In genomic region chr13:14074371-14074770, GRCm38 (mm10) we compare ENCODE assay signal across 24 mouse cellular contexts. TPM values are rescaled to one million over a fixed set of nuclear protein-coding genes. Genes with fewer than 3 reads are reported as not detected.
DNase-seq lines count a peak whose midpoint lies in the region; ATAC-seq and TF ChIP-seq lines count a peak whose summit lies in the region.
"Had no signal": no experiment of that assay in that cellular context is flagged by ENCODE, and none has a peak within 500 bp of the region (broad histone marks: within the 10 kb centered on the region; RNA-seq: fewer than 3 reads in every experiment).

No protein-coding gene starts in this region.

- TF ChIP-seq EP300 in MEL (IDR thresholded peaks at IDR 0.05; ENCODE audit: low read depth in 1 of 2, low read length in 2 of 2) = peak in 1 of 2 experiments; percentile 39; a peak in 1 of 4 replicates

- H3K9ac ChIP-seq in liver, embryonic 12.5 days = no peak overlapping the region
- no peak overlapping the region for H3K9ac ChIP-seq in liver, embryonic 11.5 days (ENCODE audit: low read depth, low read length)
- H3K9ac ChIP-seq in MEL (ENCODE audit: control insufficient read depth, low read depth, low read length, poor library complexity, severe bottlenecking) = peak overlapping the region; percentile 18; the same call in 1 of the 2 replicates
- H3K9ac ChIP-seq: forebrain, embryonic 13.5 days; forebrain, postnatal 0 days; heart, embryonic 13.5 days; hindbrain, embryonic 12.5 days; hindbrain, embryonic 15.5 days had no signal

- WGBS in liver, embryonic 12.5 days (ENCODE audit: insufficient replicate concordance) = 100% methylated on average over 1 of the region's 1 CpGs
- 88% methylated on average over 1 of the region's 1 CpGs for WGBS in liver, embryonic 11.5 days
- 95% methylated on average over 1 of the region's 1 CpGs for WGBS in thymus, adult 2 months

- H3K36me3 ChIP-seq in liver, embryonic 12.5 days = peaks cover under 1% of the 10 kb centered on the region; the same call in 1 of the 2 replicates
- no peaks in the 10 kb centered on the region for H3K36me3 ChIP-seq in liver, embryonic 11.5 days (ENCODE audit: control insufficient read depth, insufficient read depth, low read length)
- peaks cover 12 to 23% of the 10 kb centered on the region in 2 experiments for H3K36me3 ChIP-seq in MEL (ENCODE audit: control insufficient read depth in 1 of 2, insufficient read depth in 2 of 2, low read length in 2 of 2)
- H3K36me3 ChIP-seq in thymus, adult 2 months (ENCODE audit: control insufficient read depth, insufficient read depth, low read length) = no peaks in the 10 kb centered on the region; the same call in 1 of the 2 replicates
- H3K36me3 ChIP-seq: heart, embryonic 13.5 days; hindbrain, embryonic 12.5 days; hindbrain, embryonic 15.5 days had no signal

- TF ChIP-seq CTCF in MEL (IDR thresholded peaks at IDR 0.05 in 2 of 3, conservative IDR thresholded peaks at IDR 0.05 in 1 of 3; ENCODE audit: control insufficient read depth in 1 of 3, insufficient read depth in 1 of 3, low read depth in 2 of 3, low read length in 3 of 3, poor library complexity in 1 of 3, severe bottlenecking in 1 of 3) = no peak
- TF ChIP-seq CTCF in thymus, adult 2 months (IDR thresholded peaks at IDR 0.05; ENCODE audit: borderline replicate concordance, control insufficient read depth, extremely low read depth, insufficient read depth, low read length, poor library complexity) = no peak

- no peak overlapping the region for H3K4me2 ChIP-seq in liver, embryonic 12.5 days
- no peak overlapping the region for H3K4me2 ChIP-seq in liver, embryonic 11.5 days
- H3K4me2 ChIP-seq: forebrain, embryonic 13.5 days; heart, embryonic 13.5 days; hindbrain, embryonic 12.5 days; hindbrain, embryonic 15.5 days had no signal

- DNase-seq in liver, embryonic 11.5 days (ENCODE audit: low spot score) = no peak
- DNase-seq in MEL (ENCODE audit: low read depth, low spot score) = peak; percentile 65
- no peak for DNase-seq in thymus, adult 2 months
- no peak for DNase-seq in frontal cortex, postnatal 36 days (ENCODE audit: low spot score in 2 of 2)
- DNase-seq: adrenal gland, adult 8-10 months; adrenal gland, postnatal 25 days; B cell, adult 2 months; cerebellum, adult 18-20 months; cerebellum, adult 9-10 months; cerebellum, postnatal 14 days; forebrain, postnatal 0 days; gastrocnemius, postnatal 25 days; heart, adult 2 months; heart, postnatal 14 days; heart, postnatal 4 days had no signal

- H3K27me3 ChIP-seq in liver, embryonic 12.5 days (replicated peaks) = no peaks in the 10 kb centered on the region
- no peaks in the 10 kb centered on the region for H3K27me3 ChIP-seq in liver, embryonic 11.5 days (replicated peaks; ENCODE audit: control insufficient read depth, insufficient read depth, low read length)
- H3K27me3 ChIP-seq in MEL (ENCODE audit: control insufficient read depth in 1 of 2, insufficient read depth in 2 of 2, low read length in 2 of 2) = no peaks in the 10 kb centered on the region
- H3K27me3 ChIP-seq in thymus, adult 2 months (ENCODE audit: control insufficient read depth, insufficient read depth, low read length) = no peaks in the 10 kb centered on the region
- H3K27me3 ChIP-seq: forebrain, embryonic 13.5 days; heart, embryonic 13.5 days; hindbrain, embryonic 12.5 days; hindbrain, embryonic 15.5 days had no signal

- no peak for ATAC-seq in liver, embryonic 12.5 days
- ATAC-seq in liver, embryonic 11.5 days (replicated peaks; ENCODE audit: low FRiP score) = no peak
- peak; percentile 34 for ATAC-seq in megakaryocyte progenitor cell, adult 5-6 weeks (replicated peaks; ENCODE audit: poor library complexity)
- ATAC-seq: activated CD4-positive, CD25-positive, alpha-beta regulatory T cell, adult 4 months; forebrain, embryonic 13.5 days; forebrain, postnatal 0 days had no signal

- peak overlapping the region; percentile 15; the same call in 1 of the 2 replicates for H3K27ac ChIP-seq in liver, embryonic 12.5 days
- H3K27ac ChIP-seq in liver, embryonic 11.5 days (ENCODE audit: low read depth, low read length) = no peak overlapping the region
- H3K27ac ChIP-seq in MEL (ENCODE audit: control insufficient read depth, low read depth, low read length) = no peak overlapping the region
- no peak overlapping the region for H3K27ac ChIP-seq in thymus, adult 2 months (ENCODE audit: control insufficient read depth, insufficient read depth, low read length)
- H3K27ac ChIP-seq: forebrain, embryonic 10.5 days; forebrain, embryonic 13.5 days; heart, adult 2 months; heart, embryonic 10.5 days; heart, embryonic 13.5 days; hindbrain, embryonic 12.5 days; hindbrain, embryonic 15.5 days had no signal

- TF ChIP-seq RAD21 in MEL (IDR thresholded peaks at IDR 0.05; ENCODE audit: low read depth, low read length) = no peak

- peaks cover 53% of the 10 kb centered on the region for H3K79me2 ChIP-seq in MEL (ENCODE audit: control insufficient read depth, insufficient read depth, low read length, poor library complexity)

- H3K4me1 ChIP-seq in liver, embryonic 12.5 days = peaks cover 35% of the 10 kb centered on the region
- H3K4me1 ChIP-seq in liver, embryonic 11.5 days (replicated peaks; ENCODE audit: control insufficient read depth, insufficient read depth, low read length) = peaks cover 4% of the 10 kb centered on the region; the same call in 1 of the 2 replicates
- peaks cover 0 to 9% of the 10 kb centered on the region in 2 experiments; a peak in 2 of 4 replicates for H3K4me1 ChIP-seq in MEL (ENCODE audit: control insufficient read depth in 1 of 2, insufficient read depth in 2 of 2, low read length in 2 of 2)
- H3K4me1 ChIP-seq in thymus, adult 2 months (replicated peaks; ENCODE audit: control insufficient read depth, insufficient read depth, low read length) = no peaks in the 10 kb centered on the region
- H3K4me1 ChIP-seq: forebrain, embryonic 10.5 days; heart, embryonic 10.5 days; hindbrain, embryonic 12.5 days; hindbrain, embryonic 15.5 days had no signal

- no peak overlapping the region for H3K4me3 ChIP-seq in liver, embryonic 12.5 days
- H3K4me3 ChIP-seq in liver, embryonic 11.5 days (ENCODE audit: low read depth, low read length) = no peak overlapping the region
- H3K4me3 ChIP-seq in MEL (ENCODE audit: control insufficient read depth in 1 of 2, insufficient read depth in 1 of 2, low read depth in 2 of 2, low read length in 2 of 2) = no peak overlapping the region
- no peak overlapping the region for H3K4me3 ChIP-seq in thymus, adult 2 months (ENCODE audit: control insufficient read depth, insufficient read depth, low read length)
- H3K4me3 ChIP-seq: forebrain, embryonic 10.5 days; forebrain, embryonic 13.5 days; heart, adult 2 months; heart, embryonic 10.5 days; heart, embryonic 13.5 days; hindbrain, embryonic 12.5 days; hindbrain, embryonic 15.5 days had no signal

- no peaks in the 10 kb centered on the region for H3K9me3 ChIP-seq in liver, embryonic 12.5 days (replicated peaks)
- no peaks in the 10 kb centered on the region for H3K9me3 ChIP-seq in liver, embryonic 11.5 days (ENCODE audit: control insufficient read depth, low read length)
- H3K9me3 ChIP-seq in MEL (replicated peaks; ENCODE audit: insufficient read depth, low read length) = no peaks in the 10 kb centered on the region
- H3K9me3 ChIP-seq: forebrain, embryonic 13.5 days; heart, embryonic 10.5 days; heart, embryonic 13.5 days; hindbrain, embryonic 12.5 days; hindbrain, embryonic 15.5 days had no signal

- no peak for TF ChIP-seq POLR2A in MEL (IDR thresholded peaks at IDR 0.05; ENCODE audit: control insufficient read depth in 1 of 2, insufficient read depth in 1 of 2, low read depth in 1 of 2, low read length in 2 of 2, poor library complexity in 1 of 2)
- no peak for TF ChIP-seq POLR2A in thymus, adult 2 months (IDR thresholded peaks at IDR 0.05; ENCODE audit: control insufficient read depth, extremely low read depth, insufficient read depth, low read length, poor library complexity)

TF ChIP-seq in MEL, 35 proteins besides CTCF, POLR2A, EP300 and RAD21:
- TF ChIP-seq MYC (IDR thresholded peaks at IDR 0.05; ENCODE audit: low read depth, low read length) = 0 out of 2 replicates have a peak, but pooled peaks have one; percentile 37
- TF ChIP-seq ETS1 (IDR thresholded peaks at IDR 0.05; ENCODE audit: low read depth, low read length) = no peak
- no peak for TF ChIP-seq MAFK (IDR thresholded peaks at IDR 0.05; ENCODE audit: borderline replicate concordance, low read depth, low read length)
- 0 out of 2 replicates have a peak, but pooled peaks have one; percentile 37 for TF ChIP-seq SIN3A (IDR thresholded peaks at IDR 0.05; ENCODE audit: low read length)
- TF ChIP-seq HCFC1 (IDR thresholded peaks at IDR 0.05; ENCODE audit: low read depth, low read length) = no peak
TF ChIP-seq in MEL: peak in this region for 2.

RNA-seq across cellular contexts. Expression of gene Ggps1, which starts 11.1 kb away (rescaled TPM):
- 16.8 and 18.2 TPM in 2 replicates for polyA plus RNA-seq in liver, embryonic 12.5 days (2016; fragmentation: Nextera tagmentation; extraction: Ambion mirVana)
- polyA plus RNA-seq in liver, embryonic 11.5 days (2014; fragmentation: Nextera tagmentation; extraction: Ambion mirVana) = 27.4 and 29.8 TPM in 2 replicates
- total RNA-seq in MEL (2012; rRNA removed) = 23.3 and 25.1 TPM in 2 replicates
- 10 to 100 TPM in 1 of 2 experiments, not detected in 1; 31.3 TPM for polyA plus RNA-seq in MEL (2012; ENCODE audit: insufficient read depth in 1 of 2, insufficient read length in 2 of 2, low read depth in 1 of 2, low replicate concordance in 2 of 2, missing spikeins in 1 of 2)
- 19.4 and 21.6 TPM in 2 replicates for total RNA-seq in megakaryocyte progenitor cell, adult 5-6 weeks (2015)
- total RNA-seq in megakaryocyte progenitor cell, adult 5-6 weeks (2017) = 25.1 and 29.2 TPM in 2 replicates
- 17.6 and 20.3 TPM in 2 replicates for polyA plus RNA-seq in thymus, adult 2 months (2012; rRNA removed)

RNA-seq across cellular contexts. Expression of gene Arid4b, which starts 11.3 kb away (rescaled TPM):
- 23.5 and 25.1 TPM in 2 replicates for polyA plus RNA-seq in liver, embryonic 12.5 days (2016; fragmentation: Nextera tagmentation; extraction: Ambion mirVana)
- polyA plus RNA-seq in liver, embryonic 11.5 days (2014; fragmentation: Nextera tagmentation; extraction: Ambion mirVana) = 42.2 and 45.2 TPM in 2 replicates
- 8.0 and 8.5 TPM in 2 replicates for total RNA-seq in MEL (2012; rRNA removed)
- polyA plus RNA-seq in MEL (2012; ENCODE audit: insufficient read depth in 1 of 2, insufficient read length in 2 of 2, low read depth in 1 of 2, low replicate concordance in 2 of 2, missing spikeins in 1 of 2) = 10 to 100 TPM; 13.0 to 24.8 TPM
- total RNA-seq in megakaryocyte progenitor cell, adult 5-6 weeks (2015) = 21.2 and 24.5 TPM in 2 replicates
- total RNA-seq in megakaryocyte progenitor cell, adult 5-6 weeks (2017) = 23.5 and 34.4 TPM in 2 replicates
- 10.2 and 10.3 TPM in 2 replicates for polyA plus RNA-seq in thymus, adult 2 months (2012; rRNA removed)

RNA-seq across cellular contexts. Expression of gene Tbce, which starts 34.9 kb away (rescaled TPM):
- 35.4 and 38.7 TPM in 2 replicates for polyA plus RNA-seq in liver, embryonic 12.5 days (2016; fragmentation: Nextera tagmentation; extraction: Ambion mirVana)
- polyA plus RNA-seq in liver, embryonic 11.5 days (2014; fragmentation: Nextera tagmentation; extraction: Ambion mirVana) = 49.3 and 50.9 TPM in 2 replicates
- total RNA-seq in MEL (2012; rRNA removed) = 35.3 and 36.8 TPM in 2 replicates
- polyA plus RNA-seq in MEL (2012; ENCODE audit: insufficient read depth in 1 of 2, insufficient read length in 2 of 2, low read depth in 1 of 2, low replicate concordance in 2 of 2, missing spikeins in 1 of 2) = 10 to 100 TPM in 1 of 2 experiments, not detected in 1; 56.9 TPM
- total RNA-seq in megakaryocyte progenitor cell, adult 5-6 weeks (2015) = 52.5 and 69.6 TPM in 2 replicates
- 39.9 and 55.8 TPM in 2 replicates for total RNA-seq in megakaryocyte progenitor cell, adult 5-6 weeks (2017)
- polyA plus RNA-seq in thymus, adult 2 months (2012; rRNA removed) = 28.4 and 36.7 TPM in 2 replicates
